Mouse (Mus musculus) lung, postnatal 36 days (tissue): ENCODE measurements around the gene Gsto2.
"Not testable (repeated sequence)": the region's sequence is repeated elsewhere in the genome, so short reads cannot be mapped to it uniquely, and the experiment has no call there.

Source experiments
- DNase-seq: peaks from one replicate; pipeline ENCODE4 v3.0.0; 2022; ENCODE audit warnings: mixed read lengths

Gene Gsto2

DNA sequence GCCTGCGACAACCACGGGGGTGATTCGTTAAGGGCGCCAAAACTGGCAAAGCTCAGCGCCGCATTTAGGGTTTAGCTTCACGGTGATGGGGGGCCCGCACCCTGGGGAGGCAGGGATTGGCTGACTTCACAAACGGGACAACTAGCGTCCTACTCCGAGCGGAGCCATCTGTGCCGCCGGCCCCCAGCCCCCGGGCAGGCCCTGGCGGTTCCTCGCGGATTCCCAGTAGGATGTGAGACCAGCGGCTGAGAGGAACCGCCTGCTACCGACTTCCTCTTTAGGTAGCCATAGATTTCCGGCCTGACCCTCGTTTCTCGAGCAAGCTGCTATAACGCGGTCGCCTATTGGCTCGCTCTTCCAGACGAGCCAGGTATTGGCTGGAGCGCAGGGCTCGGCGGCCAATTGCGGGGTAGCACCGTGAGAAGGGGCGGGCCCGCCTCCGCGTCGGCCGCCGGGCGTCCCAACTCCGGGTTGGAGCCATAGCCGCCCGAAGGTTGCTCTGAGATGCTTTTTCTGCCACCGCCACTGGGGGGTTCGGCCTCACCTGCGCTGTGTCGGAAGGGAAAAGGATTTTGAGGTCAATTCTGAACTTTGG is at the start of gene Gsto2:
TSS of gene Gsto2 (plus strand) at position 182 of the 595 bp plus-strand sequence.
- peak; percentile 95 for DNase-seq

DNA sequence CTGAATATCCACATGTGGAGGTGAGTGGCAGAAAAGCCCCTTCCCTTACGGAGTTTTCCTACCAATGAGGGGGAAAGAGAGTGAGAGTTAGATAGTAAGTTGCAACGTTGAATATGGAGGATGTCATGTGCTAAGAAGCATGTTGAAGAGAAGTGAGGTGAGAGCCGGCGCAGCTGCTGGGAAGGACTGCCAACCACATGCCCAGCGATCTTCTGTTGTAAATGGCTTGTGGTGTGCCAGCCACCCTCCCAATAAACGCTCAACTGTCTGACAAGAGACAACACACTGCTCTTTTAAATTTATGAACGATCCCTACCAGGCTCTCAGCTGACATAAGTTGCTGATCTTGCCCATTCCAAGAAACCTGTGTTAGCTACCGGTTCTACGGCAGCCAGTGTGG is 47.6 kb upstream of the Gsto2 start:
- DNase-seq, result no peak

DNA sequence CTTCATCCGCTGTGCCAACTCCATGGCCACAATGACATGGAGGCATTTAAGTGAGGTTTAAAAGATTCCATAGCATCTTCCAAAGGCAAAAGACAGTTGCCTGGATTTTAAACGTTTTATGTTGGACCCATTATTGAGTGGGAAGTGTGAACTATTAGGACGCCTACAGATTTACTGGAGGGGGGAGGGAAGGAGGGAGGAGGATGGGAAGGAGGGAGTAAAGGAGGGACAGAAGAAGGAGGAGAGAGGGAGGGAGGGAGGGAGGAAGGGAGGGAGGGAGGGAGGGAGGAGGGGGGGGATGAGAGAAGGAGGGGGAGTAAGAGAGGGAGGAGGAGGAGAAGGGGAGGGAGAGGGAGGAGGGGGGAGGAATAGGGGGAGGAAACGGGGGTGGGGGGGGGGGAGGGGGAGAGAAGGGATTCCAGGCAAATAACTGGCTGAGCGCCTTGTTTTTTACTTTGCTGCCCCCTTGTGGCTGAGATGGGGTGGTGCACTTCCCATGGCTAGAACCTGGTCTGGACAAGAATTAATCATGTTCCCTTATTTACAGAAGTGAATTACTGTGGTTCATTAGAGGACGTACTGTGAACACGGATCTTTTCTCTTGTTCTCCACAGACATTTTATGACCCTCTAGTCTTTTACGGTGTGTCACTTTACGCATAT is 44.4 kb upstream of the Gsto2 start:
- peak; percentile 87 for DNase-seq

DNA sequence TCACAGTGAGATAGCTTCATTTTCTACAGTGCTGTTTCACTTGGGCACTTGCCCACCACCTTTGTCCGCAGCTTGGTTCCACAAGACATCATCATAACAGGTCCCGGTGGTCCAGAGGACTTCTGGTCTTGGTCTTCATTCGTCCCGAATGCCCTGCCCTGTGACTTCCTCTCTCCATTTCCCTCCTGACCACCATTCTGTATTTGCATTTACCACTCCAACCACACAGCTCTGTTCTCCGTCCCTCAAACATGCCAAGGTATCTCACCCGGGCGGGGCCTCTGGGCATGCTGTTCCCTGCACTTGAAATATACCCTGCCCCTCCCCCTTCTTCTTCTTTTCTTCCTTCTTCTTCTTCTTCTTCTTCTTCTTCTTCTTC is 43.9 kb upstream of the Gsto2 start:
- DNase-seq, result peak; percentile 15

DNA sequence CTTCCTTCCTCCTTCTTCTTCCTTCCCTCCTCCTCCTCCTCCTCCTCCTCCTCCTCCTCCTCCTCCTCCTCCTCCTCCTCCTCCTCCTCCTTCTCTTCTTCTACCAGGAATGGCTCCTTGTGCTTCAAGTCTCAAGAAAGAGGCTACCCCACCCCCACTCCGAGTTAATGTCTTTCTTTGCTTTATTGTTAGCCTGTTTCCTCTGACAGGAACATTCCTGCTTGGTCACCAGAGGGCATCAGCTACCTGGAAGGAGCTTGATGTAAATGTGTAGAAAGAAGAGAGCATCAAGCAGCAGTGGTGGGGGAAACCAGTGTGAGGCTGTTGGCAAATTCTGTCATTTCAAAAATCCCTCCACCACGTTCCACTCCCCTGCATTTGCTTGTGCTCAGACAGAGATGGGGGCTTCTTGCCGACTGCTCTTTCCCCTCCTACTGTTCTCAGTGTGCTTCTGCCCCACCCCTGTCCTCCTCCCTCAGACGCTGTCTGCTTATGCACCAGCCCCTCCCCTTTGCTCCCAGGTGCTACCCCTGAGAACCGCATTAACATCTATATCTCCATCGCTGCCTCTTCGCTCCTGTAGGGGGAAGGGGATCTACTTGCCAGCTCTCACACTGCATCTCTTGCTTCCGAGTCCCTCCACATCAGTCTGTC is 43.1 kb upstream of the Gsto2 start:
- DNase-seq, result peak; percentile 53

DNA sequence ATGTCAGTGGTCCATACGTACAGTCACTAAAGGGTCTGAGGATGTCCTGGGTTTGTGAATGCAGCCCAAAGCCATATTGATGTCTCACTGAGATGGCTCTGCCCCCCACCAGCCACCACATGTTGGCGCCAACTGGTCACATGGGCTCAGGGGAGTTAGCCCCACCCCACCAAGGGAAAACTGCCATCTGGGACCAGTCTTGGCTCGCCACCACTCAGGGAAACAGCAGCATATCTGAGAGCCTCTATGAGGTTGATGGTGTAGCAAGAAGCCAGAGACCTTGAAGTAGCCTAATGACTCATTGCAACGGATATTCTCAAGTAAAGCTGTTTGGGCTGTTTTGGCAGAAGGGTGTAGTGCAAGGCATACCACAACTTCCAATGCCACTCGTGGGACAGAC is 41.3 kb upstream of the Gsto2 start:
- peak; percentile 14 for DNase-seq

DNA sequence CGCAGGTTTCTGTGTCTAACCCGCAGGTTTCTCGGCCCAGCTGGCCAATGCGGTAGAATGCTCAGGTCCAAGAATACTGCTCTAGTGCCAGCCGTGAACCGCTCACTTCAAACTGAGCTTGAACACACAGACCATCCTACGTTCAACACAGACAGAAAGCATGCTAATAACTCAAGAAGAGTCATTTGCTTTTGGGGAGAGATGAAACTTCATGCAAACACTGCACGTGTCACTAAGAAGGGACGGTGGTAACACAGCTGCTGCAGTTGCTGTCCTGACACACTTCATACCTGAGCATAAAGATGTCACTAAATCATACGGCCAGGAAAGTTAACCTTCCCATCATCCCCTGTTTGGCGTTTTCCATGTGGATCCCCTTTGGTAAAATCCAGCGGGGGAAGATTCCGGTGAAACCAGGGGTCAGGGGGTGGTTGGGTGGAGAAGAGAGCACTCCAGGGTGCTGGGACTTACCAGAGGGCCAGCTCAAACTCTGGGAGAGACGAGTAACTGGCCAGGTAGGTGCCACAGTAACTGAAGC is 35.4 kb upstream of the Gsto2 start:
- DNase-seq, result no peak

DNA sequence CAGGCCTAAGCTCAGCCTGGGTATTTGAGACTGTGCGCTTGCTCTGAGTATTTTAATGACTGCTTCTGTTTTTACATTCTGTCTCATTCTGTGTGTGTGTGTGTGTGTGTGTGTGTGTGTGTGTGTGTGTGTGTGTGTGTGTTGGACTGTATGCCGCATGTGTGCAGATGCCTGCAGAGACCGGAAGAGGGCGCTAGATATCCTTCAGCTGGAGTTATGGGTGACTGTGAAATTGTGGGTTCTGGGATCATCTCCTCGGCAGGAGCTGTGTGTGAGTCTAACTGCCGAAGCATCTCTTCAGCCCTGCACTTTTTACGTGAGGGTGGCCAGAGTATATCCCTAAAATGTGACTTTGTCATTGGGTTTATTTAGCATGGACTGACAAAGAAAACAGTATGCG is 34.2 kb upstream of the Gsto2 start:
- no peak for DNase-seq

DNA sequence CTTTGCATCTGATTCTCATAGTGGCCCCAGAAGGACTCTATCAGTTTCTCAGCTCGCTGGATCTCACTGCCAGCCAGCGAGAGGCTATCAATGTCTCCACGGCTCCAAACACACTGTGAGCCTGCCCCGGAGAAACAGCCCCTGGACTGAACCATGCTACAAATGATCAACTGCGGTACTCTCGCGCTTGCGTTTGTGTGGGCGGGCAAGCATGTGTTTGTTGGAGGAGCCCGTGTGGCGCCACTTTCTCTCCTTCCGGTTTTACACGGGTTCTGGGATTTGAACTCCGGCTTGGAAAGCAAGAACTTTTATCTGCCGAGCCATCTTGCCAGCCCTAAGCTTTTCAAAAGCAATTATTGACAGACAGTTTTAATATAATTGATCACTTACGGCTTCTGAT is 33.0 kb upstream of the Gsto2 start:
- no peak for DNase-seq

DNA sequence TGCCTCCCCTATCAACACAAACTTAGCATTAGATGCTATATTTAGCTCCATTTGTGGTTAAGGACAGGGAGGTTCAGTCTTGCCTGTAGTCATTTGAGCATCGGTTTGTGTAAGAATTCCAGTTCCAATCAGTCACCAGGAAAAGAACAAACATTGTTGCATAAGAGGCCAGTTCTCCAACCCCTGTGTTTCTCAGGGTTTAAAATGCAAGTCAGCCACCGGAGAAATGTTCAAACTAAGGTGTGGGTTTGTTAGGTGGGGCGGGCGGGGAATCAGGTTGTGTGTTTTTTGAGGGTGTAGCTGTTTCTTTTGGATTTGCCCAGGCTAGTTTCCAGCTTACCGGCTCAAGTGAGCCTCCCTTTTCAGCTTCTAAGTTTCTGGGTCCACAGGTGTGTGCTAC is 30.7 kb upstream of the Gsto2 start:
- DNase-seq, result peak; percentile 67

DNA sequence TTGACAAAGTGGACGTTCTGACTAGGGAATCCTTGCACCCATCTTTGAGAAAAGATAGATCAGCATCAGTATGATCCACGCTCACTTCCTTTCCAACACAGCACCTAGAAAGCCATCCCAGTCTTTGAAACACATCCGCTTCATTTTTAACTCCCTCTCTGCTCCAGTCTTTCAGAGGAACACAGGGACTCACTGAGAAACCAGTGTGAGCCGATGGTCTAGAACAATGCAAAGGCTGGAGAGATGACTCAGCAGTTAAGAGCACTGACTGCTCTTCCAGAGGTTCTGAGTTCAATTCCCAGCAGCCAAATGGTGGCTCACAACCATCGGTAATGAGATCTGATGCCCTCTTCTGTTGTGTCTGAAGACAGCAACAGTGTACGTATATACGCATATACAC is 29.6 kb upstream of the Gsto2 start:
- no peak for DNase-seq

DNA sequence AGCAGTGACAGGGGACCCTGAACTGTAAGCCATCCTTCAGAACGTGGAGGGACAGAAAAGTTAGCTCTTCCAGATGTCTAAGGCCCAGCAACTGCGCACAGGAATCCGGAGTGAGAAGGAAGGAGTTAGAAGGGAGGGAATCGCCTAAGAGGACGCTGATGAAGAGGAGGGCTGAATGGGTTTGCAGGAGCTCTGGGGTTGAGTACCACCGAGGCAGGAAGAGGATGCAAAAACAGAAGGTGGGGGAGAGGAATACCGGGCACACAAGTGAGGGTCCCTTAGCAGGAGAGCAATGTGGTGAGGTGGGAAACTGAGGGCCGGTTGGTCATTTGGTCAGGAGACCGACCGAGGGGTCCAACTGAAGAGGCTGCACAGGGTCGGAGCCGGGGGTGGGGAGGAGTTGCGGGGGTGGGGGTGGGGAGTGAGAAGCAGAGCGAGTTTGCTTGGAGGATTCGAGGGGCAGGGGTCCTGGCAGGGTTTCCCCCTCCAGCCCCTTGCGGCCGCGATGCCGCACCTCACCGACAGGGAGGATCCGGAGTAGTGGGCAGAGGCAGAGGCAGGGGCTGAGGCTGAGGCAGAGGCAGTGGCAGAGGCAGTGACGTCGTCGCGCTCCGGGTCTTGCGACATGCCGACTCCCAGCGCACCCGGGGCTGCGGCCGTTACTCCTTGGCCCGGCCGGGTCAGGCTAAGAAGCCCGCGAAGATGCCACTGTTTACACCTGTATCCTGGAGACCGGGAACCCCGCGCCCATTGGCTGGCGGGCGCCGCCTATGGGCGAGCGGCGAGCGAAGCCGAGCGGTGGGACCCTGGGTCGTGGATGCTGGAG is 28.4 kb upstream of the Gsto2 start:
- DNase-seq, result peak; percentile 74

DNA sequence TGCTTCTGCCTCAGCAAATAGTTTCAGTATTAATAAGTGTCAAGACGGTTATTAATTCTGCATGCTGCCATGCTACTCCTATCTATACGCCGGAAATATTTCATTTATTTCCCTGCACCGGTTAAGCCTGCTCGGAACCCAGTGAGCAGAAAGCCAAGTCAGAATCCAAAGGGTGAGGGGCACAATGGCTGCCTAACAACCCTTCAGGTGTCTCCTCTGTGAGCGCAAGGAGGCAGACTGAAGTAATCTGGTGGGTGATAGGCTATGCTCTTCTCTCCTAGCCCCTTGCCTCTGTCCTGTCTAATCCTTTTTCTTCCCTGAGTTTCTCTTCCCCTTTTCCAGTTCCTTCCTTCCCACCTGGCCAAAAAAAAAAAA is 27.8 kb upstream of the Gsto2 start:
- DNase-seq, result no peak

DNA sequence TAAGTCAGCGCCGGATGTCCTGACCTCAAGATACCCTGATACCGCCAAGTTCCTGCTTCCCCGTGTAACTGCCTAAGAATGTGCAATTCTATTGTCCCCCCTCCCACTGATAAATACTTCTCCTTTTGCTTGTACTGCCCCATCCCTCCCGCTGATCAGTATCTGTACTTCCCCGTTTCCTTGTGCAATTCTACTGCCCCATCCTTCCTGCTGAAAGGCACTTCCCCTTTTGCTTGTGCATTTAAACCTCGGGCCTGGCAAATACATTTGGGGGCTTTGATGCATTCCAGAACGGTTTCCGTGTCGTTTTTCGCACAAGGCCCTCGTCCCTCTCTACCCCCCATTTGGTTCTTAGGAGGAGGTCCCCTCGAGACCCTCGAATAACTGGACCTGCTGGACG is 24.1 kb upstream of the Gsto2 start:
- DNase-seq, result not testable (repeated sequence)

DNA sequence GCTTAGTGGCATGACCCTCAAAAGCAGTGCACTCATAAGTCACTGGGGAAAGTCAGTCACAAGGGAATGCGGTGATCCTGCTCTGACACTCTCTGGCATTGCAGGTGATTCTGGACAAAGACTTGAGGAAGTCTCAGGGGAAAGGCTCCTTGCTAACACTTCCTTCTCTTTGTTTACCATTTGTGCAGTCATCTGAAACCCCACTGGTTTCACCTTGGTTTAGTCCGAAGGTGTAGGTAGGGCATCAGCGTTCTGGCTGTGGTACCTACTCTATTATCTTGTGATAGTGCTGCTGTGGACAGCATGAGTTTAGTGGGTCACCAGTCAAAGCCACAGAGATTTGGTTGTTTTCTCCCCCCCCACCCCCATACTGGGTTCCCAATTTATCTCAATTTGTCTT is 15.6 kb upstream of the Gsto2 start:
- no peak for DNase-seq

DNA sequence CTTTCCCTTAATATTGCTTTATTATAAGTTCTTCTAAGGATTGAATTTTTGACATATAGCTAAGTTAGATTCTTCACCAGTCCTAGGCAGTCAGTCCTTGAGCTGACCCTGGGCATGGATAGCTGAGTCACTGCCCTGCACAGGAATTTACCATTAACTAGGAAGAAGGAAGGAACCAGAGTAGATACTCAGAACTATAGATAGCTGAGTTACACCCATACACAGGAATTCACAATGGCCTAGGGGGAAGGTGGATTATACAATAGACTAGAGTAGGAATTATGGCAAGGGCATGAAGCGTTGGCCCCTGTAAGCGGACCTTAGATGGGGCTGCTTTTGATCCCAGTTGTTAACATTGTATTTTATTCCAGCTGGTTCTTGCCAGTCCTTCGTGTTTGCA is 13.2 kb upstream of the Gsto2 start:
- DNase-seq, result not testable (repeated sequence)

DNA sequence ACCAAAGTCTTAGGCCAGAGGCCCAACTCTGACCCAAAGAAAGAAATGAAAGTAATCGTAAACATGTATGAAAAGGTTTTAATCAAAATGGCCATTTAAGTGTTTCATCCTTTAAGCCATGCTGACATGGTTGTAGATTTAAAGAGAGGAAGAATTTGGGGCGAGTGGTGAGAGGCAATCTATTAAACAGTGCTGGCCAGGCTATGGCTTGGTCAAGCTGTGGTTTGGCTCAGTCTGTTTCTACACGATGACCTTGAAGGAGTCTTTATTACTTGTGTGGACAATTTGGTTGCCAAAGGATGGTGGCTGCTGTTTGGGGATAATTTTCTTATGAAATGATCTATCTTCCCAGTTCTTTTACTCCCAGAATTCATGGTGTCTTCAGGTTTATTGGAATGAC is 12.3 kb upstream of the Gsto2 start:
- no peak for DNase-seq

DNA sequence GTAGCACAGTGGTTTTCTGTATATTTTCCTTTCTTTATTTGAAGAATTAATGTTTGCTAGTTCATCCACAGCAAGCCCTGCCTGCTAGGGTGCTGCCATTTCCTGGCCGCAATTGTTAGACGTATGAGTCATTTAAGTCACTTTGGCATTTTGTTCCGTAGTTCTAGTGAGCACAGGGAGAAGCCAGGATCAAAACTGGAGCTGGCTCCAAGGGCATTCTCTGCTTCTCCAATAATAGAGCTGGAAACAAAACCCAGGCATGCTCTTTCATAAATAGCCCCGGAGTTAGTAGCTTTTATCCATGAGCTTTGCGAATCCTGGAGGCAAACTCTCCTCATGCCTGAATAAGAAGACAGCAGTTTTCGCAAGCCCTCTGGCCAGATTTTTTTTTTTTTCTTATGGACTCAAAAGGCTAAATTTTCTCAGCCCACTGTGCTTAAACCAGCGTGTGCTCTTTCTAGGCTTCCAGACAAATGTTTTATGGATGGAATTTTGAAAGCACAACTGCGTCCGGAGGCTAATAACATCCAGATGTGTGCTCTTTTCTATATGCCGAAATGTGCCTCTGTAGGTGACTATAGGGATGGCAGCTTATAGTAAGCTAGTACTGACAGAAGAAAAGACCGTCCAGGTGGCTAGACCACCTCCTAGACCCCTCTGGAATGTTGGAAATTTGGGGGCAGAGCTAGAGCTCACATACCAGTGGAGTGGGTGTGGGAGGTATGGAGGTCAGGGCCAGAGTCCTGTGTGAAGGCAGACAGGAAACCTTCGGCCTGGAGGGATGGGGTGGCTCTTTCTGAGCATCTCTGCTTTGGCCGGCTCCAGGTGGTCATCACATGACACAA is 11.2 kb upstream of the Gsto2 start:
- no peak for DNase-seq

DNA sequence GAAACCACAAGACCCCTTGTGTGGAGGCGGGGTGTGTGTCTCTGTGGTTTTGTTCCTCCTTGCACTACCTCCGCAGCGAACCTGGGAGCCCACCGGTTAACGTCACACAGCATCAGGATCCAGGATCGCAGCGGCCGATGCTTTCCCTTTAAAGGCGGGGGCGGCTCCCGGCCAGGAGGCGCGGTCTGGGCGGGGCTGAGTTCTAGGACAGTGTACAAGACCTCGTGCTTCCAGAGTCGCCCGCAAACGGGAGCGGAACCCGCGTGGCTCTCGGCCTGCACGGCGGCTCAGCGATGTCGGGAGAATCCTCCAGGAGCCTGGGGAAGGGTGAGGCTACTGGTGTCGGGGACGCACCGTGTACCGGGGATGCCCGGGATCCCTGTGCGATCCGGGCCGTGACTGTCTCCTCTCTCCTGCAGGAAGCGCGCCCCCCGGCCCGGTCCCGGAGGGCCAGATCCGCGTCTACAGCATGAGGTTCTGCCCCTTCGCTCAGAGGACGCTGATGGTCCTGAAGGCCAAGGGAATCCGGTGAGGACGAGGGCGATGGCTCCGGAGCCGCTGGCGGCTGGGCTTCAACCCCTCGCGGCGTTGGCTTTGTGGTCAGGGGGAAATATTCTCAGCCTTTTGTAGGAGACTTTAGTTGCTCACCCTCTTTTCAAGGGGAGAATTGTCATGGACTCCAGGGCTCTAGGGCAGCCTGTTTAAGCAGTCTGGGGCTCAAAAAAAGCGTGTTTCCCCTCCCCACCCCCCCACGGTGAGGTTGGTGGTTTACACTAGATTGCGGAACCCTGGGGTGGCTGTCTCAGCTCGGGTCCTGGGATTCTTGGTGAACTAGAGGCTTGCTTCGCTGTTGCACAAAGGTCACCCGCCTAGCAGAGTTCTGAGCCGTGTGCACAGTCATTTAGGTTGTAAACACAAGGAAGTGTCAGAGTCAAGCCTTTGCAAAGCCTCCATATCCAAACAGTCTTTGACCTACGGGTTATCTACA is 10.2 kb upstream of the Gsto2 start, which contains the start of gene Gsto1:
TSS of gene Gsto1 (plus strand) at position 175 of the 988 bp plus-strand sequence.
- DNase-seq, result peak; percentile 95

DNA sequence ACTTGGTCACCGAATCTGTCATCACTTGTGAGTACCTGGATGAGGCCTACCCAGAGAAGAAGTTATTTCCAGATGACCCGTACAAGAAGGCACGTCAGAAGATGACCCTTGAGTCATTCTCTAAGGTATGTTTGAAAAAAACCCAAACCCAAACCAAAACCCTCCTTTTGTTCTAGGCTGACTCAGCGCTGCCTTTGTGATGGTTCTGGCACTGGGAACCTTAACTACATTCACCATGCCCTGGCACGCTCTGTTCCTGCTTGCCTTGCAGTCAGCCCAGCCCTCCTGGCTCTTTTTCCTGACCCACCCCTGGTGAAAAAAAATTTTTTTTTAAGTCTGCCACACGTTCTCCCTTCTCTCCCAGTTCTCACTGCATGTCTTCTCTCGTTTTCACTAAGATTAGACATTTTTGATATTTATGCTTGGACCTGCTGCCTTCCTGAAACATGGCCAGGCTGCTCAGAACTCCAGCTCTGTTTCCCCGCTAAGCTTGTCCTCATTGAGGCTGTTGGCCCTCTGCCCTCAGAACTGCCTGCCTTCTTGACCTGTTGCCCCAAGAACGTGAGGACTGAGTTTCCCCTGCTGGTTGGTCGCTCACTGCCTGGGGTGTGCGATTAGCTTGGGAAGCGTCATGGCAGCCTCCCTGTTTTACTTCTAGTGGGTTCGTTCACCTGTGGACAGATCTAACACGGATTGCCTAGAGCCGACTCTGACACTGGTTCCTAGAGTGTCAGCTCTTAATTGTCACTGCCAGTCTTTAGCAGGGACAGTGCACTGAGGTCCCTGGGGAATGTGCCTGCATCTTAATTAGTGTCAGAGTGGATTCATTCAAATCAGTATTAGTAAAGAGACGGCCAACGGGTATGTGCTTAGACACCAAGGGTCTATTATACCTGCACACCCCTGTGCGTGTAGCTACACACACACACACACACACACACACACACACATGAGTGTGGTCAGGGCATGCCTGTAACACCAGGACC is 7.1 kb upstream of the Gsto2 start:
- DNase-seq, result peak; percentile 82
